In the genomic region with DNA sequence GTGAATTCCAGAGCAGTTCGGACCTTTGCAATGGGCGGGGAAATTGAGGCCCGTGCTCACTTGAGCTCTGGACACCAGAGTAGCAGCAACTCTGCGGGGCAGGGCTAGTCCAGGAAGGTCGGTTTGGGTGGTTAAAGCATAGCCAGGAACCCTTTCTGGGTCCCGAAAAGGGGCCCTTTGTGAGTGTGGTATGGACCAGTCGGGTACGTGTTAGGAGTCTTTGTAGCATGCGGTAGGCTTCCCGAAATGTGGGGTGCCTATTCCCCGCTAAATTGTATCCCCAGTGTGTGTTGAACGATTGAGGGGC, we compare ENCODE assay signal across 8 mouse cellular contexts. TPM values are rescaled to one million over a fixed set of nuclear protein-coding genes. Genes with fewer than 3 reads are reported as not detected.
DNase-seq lines count a peak whose midpoint lies in the region; ATAC-seq lines count a peak whose summit lies in the region.

No protein-coding gene starts in this region.

- no peak for ATAC-seq in kidney, embryonic 14.5 days (ENCODE audit: low FRiP score, low TSS enrichment)
- ATAC-seq in hindbrain, embryonic 16.5 days, result no peak
- ATAC-seq in midbrain, embryonic 15.5 days (replicated peaks), result no peak

- H3K27me3 ChIP-seq in kidney, embryonic 14.5 days (ENCODE audit: control insufficient read depth, insufficient read depth, low read length), result no peaks in the 10 kb centered on the region
- H3K27me3 ChIP-seq in hindbrain, embryonic 16.5 days (replicated peaks; ENCODE audit: control insufficient read depth, insufficient read depth, low read length), result no peaks in the 10 kb centered on the region
- no peaks in the 10 kb centered on the region for H3K27me3 ChIP-seq in midbrain, embryonic 15.5 days (replicated peaks)

- H3K36me3 ChIP-seq in kidney, embryonic 14.5 days (ENCODE audit: control insufficient read depth, insufficient read depth, low read length), result peaks cover 12% of the 10 kb centered on the region
- H3K36me3 ChIP-seq in hindbrain, embryonic 16.5 days (ENCODE audit: control insufficient read depth, insufficient read depth, low read length), result no peaks in the 10 kb centered on the region
- H3K36me3 ChIP-seq in midbrain, embryonic 15.5 days (replicated peaks), result no peaks in the 10 kb centered on the region

- H3K9me3 ChIP-seq in kidney, embryonic 14.5 days (ENCODE audit: control insufficient read depth, low read length), result no peaks in the 10 kb centered on the region
- H3K9me3 ChIP-seq in hindbrain, embryonic 16.5 days (ENCODE audit: control insufficient read depth, low read length), result no peaks in the 10 kb centered on the region
- no peaks in the 10 kb centered on the region for H3K9me3 ChIP-seq in midbrain, embryonic 15.5 days

- H3K4me1 ChIP-seq in kidney, embryonic 14.5 days (ENCODE audit: control insufficient read depth, insufficient read depth, low read length), result peaks cover 9% of the 10 kb centered on the region; the same call in 1 of the 2 replicates
- no peaks in the 10 kb centered on the region for H3K4me1 ChIP-seq in brown adipose tissue, adult 24 weeks (ENCODE audit: control insufficient read depth, insufficient read depth, insufficient read length, low read length)
- H3K4me1 ChIP-seq in hindbrain, embryonic 16.5 days (ENCODE audit: control insufficient read depth, insufficient read depth, low read depth, low read length), result peaks cover 9% of the 10 kb centered on the region
- peaks cover 19% of the 10 kb centered on the region for H3K4me1 ChIP-seq in midbrain, embryonic 15.5 days

- no peak for DNase-seq in kidney, adult 8-10 months
- no peak for DNase-seq in urinary bladder, adult 2 months (ENCODE audit: low spot score)
- DNase-seq in layer of hippocampus, postnatal 14 days (ENCODE audit: low spot score in 2 of 2), result no peak
- DNase-seq in gastrocnemius, postnatal 14 days, result no peak

- H3K27ac ChIP-seq in kidney, embryonic 14.5 days (ENCODE audit: low read depth, low read length), result peak overlapping the region; percentile 75
- H3K27ac ChIP-seq in brown adipose tissue, adult 24 weeks (replicated peaks; ENCODE audit: low read depth, low read length), result no peak overlapping the region
- no peak overlapping the region for H3K27ac ChIP-seq in hindbrain, embryonic 16.5 days (ENCODE audit: low read depth, low read length)
- H3K27ac ChIP-seq in midbrain, embryonic 15.5 days, result no peak overlapping the region

- peak overlapping the region; percentile 84 for H3K9ac ChIP-seq in kidney, embryonic 14.5 days (ENCODE audit: low read depth, low read length)
- peak overlapping the region; percentile 73 for H3K9ac ChIP-seq in hindbrain, embryonic 16.5 days (ENCODE audit: low read depth, low read length)
- peak overlapping the region; percentile 50 for H3K9ac ChIP-seq in midbrain, embryonic 15.5 days

- peak overlapping the region; percentile 47 for H3K4me2 ChIP-seq in kidney, embryonic 14.5 days (replicated peaks; ENCODE audit: low read depth, low read length)
- H3K4me2 ChIP-seq in hindbrain, embryonic 16.5 days (ENCODE audit: low read length), result peak overlapping the region; percentile 98
- peak overlapping the region; percentile 95 for H3K4me2 ChIP-seq in midbrain, embryonic 15.5 days

- H3K4me3 ChIP-seq in kidney, embryonic 14.5 days (ENCODE audit: low read length), result peak overlapping the region; percentile 74
- peak overlapping the region; percentile 44 for H3K4me3 ChIP-seq in brown adipose tissue, adult 24 weeks (ENCODE audit: insufficient read depth, low read depth, low read length)
- peak overlapping the region; percentile 91 for H3K4me3 ChIP-seq in hindbrain, embryonic 16.5 days (ENCODE audit: low read length)
- peak overlapping the region; percentile 88 for H3K4me3 ChIP-seq in midbrain, embryonic 15.5 days

- intact Hi-C loops in gastrocnemius, postnatal 14 days (cut with DNase I; ENCODE audit: low total_unique reads), result no loop called here

- under 1% methylated on average over 12 of the region's 12 CpGs for WGBS in kidney, embryonic 14.5 days
- WGBS in hindbrain, embryonic 16.5 days, result 2% methylated on average over 12 of the region's 12 CpGs
- WGBS in midbrain, embryonic 15.5 days, result 1% methylated on average over 12 of the region's 12 CpGs

RNA-seq across cellular contexts. Expression of a gene that starts 0.6 kb away (rescaled TPM):
- polyA plus RNA-seq in kidney, embryonic 14.5 days (2014; fragmentation: Nextera tagmentation; extraction: Ambion mirVana), result 14.1 and 25.4 TPM in 2 replicates
- polyA plus RNA-seq in brown adipose tissue, adult 24 weeks (2012; ENCODE audit: insufficient read depth, insufficient read length, missing spikeins), result 0.99 and 2.7 TPM in 2 replicates
- polyA plus RNA-seq in hindbrain, embryonic 16.5 days (2015; fragmentation: Nextera tagmentation; extraction: Ambion mirVana), result 4.5 and 6.7 TPM in 2 replicates
- polyA plus RNA-seq in midbrain, embryonic 15.5 days (2015; fragmentation: Nextera tagmentation; extraction: Ambion mirVana), result 5.0 and 5.5 TPM in 2 replicates
- 2.1 and 2.2 TPM in 2 replicates for polyA plus RNA-seq in urinary bladder, adult 2 months (2012; rRNA removed)
- 1 to 10 TPM; 3.5 to 5.0 TPM for total RNA-seq in layer of hippocampus, postnatal 14 days (2021)
- total RNA-seq in gastrocnemius, postnatal 14 days (2021), result 1 to 10 TPM; 1.8 to 2.3 TPM

RNA-seq across cellular contexts. Expression of a gene that starts 4.4 kb away (rescaled TPM):
- polyA plus RNA-seq in kidney, embryonic 14.5 days (2014; fragmentation: Nextera tagmentation; extraction: Ambion mirVana), result 145 and 155 TPM in 2 replicates
- polyA plus RNA-seq in brown adipose tissue, adult 24 weeks (2012; ENCODE audit: insufficient read depth, insufficient read length, missing spikeins), result 14.0 and 16.1 TPM in 2 replicates
- 106 and 112 TPM in 2 replicates for polyA plus RNA-seq in hindbrain, embryonic 16.5 days (2015; fragmentation: Nextera tagmentation; extraction: Ambion mirVana)
- 117 and 119 TPM in 2 replicates for polyA plus RNA-seq in midbrain, embryonic 15.5 days (2015; fragmentation: Nextera tagmentation; extraction: Ambion mirVana)
- polyA plus RNA-seq in urinary bladder, adult 2 months (2012; rRNA removed), result 55.5 and 78.1 TPM in 2 replicates
- total RNA-seq in layer of hippocampus, postnatal 14 days (2021), result 10 to 100 TPM; 64.9 to 67.5 TPM
- 10 to 100 TPM; 18.3 to 20.4 TPM for total RNA-seq in gastrocnemius, postnatal 14 days (2021)

RNA-seq across cellular contexts. Expression of a gene that starts 34.0 kb away (rescaled TPM):
- polyA plus RNA-seq in kidney, embryonic 14.5 days (2014; fragmentation: Nextera tagmentation; extraction: Ambion mirVana), result 34.4 and 42.8 TPM in 2 replicates
- polyA plus RNA-seq in brown adipose tissue, adult 24 weeks (2012; ENCODE audit: insufficient read depth, insufficient read length, missing spikeins), result 41.1 and 69.6 TPM in 2 replicates
- polyA plus RNA-seq in hindbrain, embryonic 16.5 days (2015; fragmentation: Nextera tagmentation; extraction: Ambion mirVana), result 77.6 and 79.5 TPM in 2 replicates
- 80.2 and 85.2 TPM in 2 replicates for polyA plus RNA-seq in midbrain, embryonic 15.5 days (2015; fragmentation: Nextera tagmentation; extraction: Ambion mirVana)
- polyA plus RNA-seq in urinary bladder, adult 2 months (2012; rRNA removed), result 62.3 and 62.7 TPM in 2 replicates
- total RNA-seq in layer of hippocampus, postnatal 14 days (2021), result 10 to 100 TPM; 64.4 to 72.8 TPM
- total RNA-seq in gastrocnemius, postnatal 14 days (2021), result 10 to 100 TPM; 38.3 to 38.9 TPM

RNA-seq across cellular contexts. Expression of a gene that starts 35.3 kb away (rescaled TPM):
- polyA plus RNA-seq in kidney, embryonic 14.5 days (2014; fragmentation: Nextera tagmentation; extraction: Ambion mirVana), result 110 and 112 TPM in 2 replicates
- polyA plus RNA-seq in brown adipose tissue, adult 24 weeks (2012; ENCODE audit: insufficient read depth, insufficient read length, missing spikeins), result 43.2 and 52.6 TPM in 2 replicates
- polyA plus RNA-seq in hindbrain, embryonic 16.5 days (2015; fragmentation: Nextera tagmentation; extraction: Ambion mirVana), result 119 and 127 TPM in 2 replicates
- polyA plus RNA-seq in midbrain, embryonic 15.5 days (2015; fragmentation: Nextera tagmentation; extraction: Ambion mirVana), result 152 and 167 TPM in 2 replicates
- polyA plus RNA-seq in urinary bladder, adult 2 months (2012; rRNA removed), result 50.4 and 51.1 TPM in 2 replicates
- 100 to 1,000 TPM; 112 to 119 TPM for total RNA-seq in layer of hippocampus, postnatal 14 days (2021)
- 10 to 100 TPM; 32.8 to 38.4 TPM for total RNA-seq in gastrocnemius, postnatal 14 days (2021)

RNA-seq across cellular contexts. Expression of a gene that starts 35.4 kb away (rescaled TPM):
- polyA plus RNA-seq in kidney, embryonic 14.5 days (2014; fragmentation: Nextera tagmentation; extraction: Ambion mirVana), result 13.7 and 14.6 TPM in 2 replicates
- 7.5 and 10.4 TPM in 2 replicates for polyA plus RNA-seq in brown adipose tissue, adult 24 weeks (2012; ENCODE audit: insufficient read depth, insufficient read length, missing spikeins)
- 6.5 and 6.8 TPM in 2 replicates for polyA plus RNA-seq in hindbrain, embryonic 16.5 days (2015; fragmentation: Nextera tagmentation; extraction: Ambion mirVana)
- 5.8 and 6.0 TPM in 2 replicates for polyA plus RNA-seq in midbrain, embryonic 15.5 days (2015; fragmentation: Nextera tagmentation; extraction: Ambion mirVana)
- 29.6 and 38.6 TPM in 2 replicates for polyA plus RNA-seq in urinary bladder, adult 2 months (2012; rRNA removed)
- total RNA-seq in layer of hippocampus, postnatal 14 days (2021), result 1 to 10 TPM; 4.0 to 4.3 TPM
- 1 to 10 TPM; 3.9 to 4.4 TPM for total RNA-seq in gastrocnemius, postnatal 14 days (2021)

Comparison
In these comparisons a context has a peak if more than half of its experiments do, and no peak if none do; other contexts are left out.
1. H3K4me2 ChIP-seq: peak in every context shown above with its lines; median percentile 98 in hindbrain, embryonic 16.5 days; 95 in midbrain, embryonic 15.5 days; 47 in kidney, embryonic 14.5 days.